Mouse (Mus musculus) kidney, embryonic 15.5 days (tissue): ENCODE measurements around the gene Slc48a1. TPM values are rescaled to one million over a fixed set of nuclear protein-coding genes. Genes with fewer than 3 reads are reported as not detected.

Experiments used
- ATAC-seq: fragments of 200-750 bp; cut with Nextera tagmentation; replicated peaks from 2 replicates; pipeline ENCODE4 v1.8.0; 2017; ENCODE audit warnings: moderate TSS enrichment; ENCODE audit not compliant: low FRiP score
- H3K27ac ChIP-seq: fragments of 300-500 bp; sonication (generic); 2 replicates; pipeline ENCODE4 v1.5.1; 2015; ENCODE audit warnings: mild to moderate bottlenecking, inconsistent platforms
- H3K27me3 ChIP-seq: fragments of 300-500 bp; sonication (generic); 2 replicates; pipeline ENCODE4 v1.6.1; 2015; ENCODE audit warnings: inconsistent platforms
- H3K36me3 ChIP-seq: fragments of 300-500 bp; sonication (generic); 2 replicates; pipeline ENCODE4 v1.6.1; 2015; ENCODE audit warnings: inconsistent platforms
- H3K4me1 ChIP-seq: fragments of 300-500 bp; sonication (generic); 2 replicates; pipeline ENCODE4 v1.6.1; 2015; ENCODE audit warnings: inconsistent platforms
- H3K4me2 ChIP-seq: fragments of 300-500 bp; sonication (generic); 2 replicates; pipeline ENCODE4 v1.6.1; 2015; ENCODE audit warnings: moderate library complexity, mild to moderate bottlenecking, inconsistent platforms
- H3K4me3 ChIP-seq: fragments of 300-500 bp; sonication (generic); replicated peaks from 2 replicates; pipeline ENCODE4 v1.5.1; 2015; ENCODE audit warnings: mild to moderate bottlenecking, inconsistent platforms
- H3K9ac ChIP-seq: fragments of 300-500 bp; sonication (generic); 2 replicates; pipeline ENCODE4 v1.6.1; 2015; ENCODE audit warnings: mild to moderate bottlenecking, inconsistent platforms
- H3K9me3 ChIP-seq: fragments of 300-500 bp; sonication (generic); replicated peaks from 2 replicates; pipeline ENCODE4 v1.6.1; 2016; ENCODE audit warnings: inconsistent platforms
- WGBS: fragments of 180-500 bp; shearing (Covaris S2); methylation state at CpG from one replicate; pipeline ENCODE4 v1.1.7; 2015; ENCODE audit warnings: mixed read lengths; 5-methylcytosine and 5-hydroxymethylcytosine counted together
- polyA plus RNA-seq: library from polyadenylated mRNA; unstranded; fragments of >200 nt; fragmentation: Nextera tagmentation; extraction: Ambion mirVana; gene quantifications from 2 replicates; pipeline ENCODE4 v1.2.1, GENCODE M21; 2015

The Slc48a1 gene
- polyA plus RNA-seq, 1 experiment from 2014 or later, result 58.8 TPM

DNA sequence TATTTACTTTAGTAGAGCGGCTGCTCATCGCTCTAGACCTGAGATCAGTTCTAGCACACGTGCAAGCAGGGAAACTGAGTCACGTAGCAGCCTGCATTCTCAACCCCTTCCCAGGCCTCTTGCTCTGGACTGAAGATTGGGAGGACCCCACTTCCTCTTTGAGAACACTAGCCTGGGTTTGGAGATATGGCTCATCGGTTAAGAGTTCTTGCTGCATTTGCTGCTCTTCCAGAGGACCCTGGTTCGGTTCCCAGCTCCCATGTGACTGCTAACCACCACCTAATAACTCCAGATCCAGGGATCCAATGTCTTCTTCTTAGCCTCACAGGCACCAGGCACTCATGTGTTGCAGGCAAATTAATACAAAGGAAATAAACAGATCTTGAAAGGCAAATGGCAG is 63.1 kb downstream of the Slc48a1 start:
- no peak for ATAC-seq
- H3K27me3 ChIP-seq, result no peaks in the 10 kb centered on the region
- no peaks in the 10 kb centered on the region for H3K9me3 ChIP-seq
- no peak overlapping the region for H3K9ac ChIP-seq
- peaks cover 61% of the 10 kb centered on the region for H3K4me1 ChIP-seq
- 94% methylated on average over 6 of the region's 6 CpGs for WGBS
- no peak overlapping the region for H3K4me2 ChIP-seq
- no peaks in the 10 kb centered on the region for H3K36me3 ChIP-seq
- no peak overlapping the region for H3K27ac ChIP-seq
- no peak overlapping the region for H3K4me3 ChIP-seq

DNA sequence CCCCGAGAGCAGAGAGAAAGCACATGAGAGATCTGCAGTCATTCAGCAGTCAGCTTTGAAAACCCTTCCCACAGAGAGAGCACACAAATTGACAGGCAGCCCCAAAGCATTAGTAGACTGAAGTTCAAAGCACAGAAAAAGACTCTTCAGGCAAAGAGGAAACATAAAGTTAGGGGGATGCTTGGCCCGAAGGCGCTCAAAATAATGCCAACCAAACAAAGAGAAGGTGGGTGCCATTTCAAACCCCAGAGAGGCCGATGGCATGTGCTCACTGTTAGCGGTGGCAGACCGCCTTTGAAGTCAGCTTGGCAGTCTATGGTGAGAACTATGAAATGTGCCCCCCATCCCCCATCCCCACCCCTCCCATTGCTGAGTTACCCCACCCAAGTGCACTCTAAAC is 63.7 kb downstream of the Slc48a1 start:
- Histone ChIP-seq H3K4me1 (peaks cover 54% of the 10 kb centered on the region), H3K9me3 (no peaks in the 10 kb centered on the region), H3K27me3 (no peaks in the 10 kb centered on the region), H3K4me3 (no peak overlapping the region), H3K36me3 (no peaks in the 10 kb centered on the region), H3K9ac (no peak overlapping the region), H3K27ac (no peak overlapping the region), H3K4me2 (no peak overlapping the region)
- no peak for ATAC-seq
- WGBS, result 89% methylated on average over 6 of the region's 6 CpGs

Other genes with a start within 250 kb of the Slc48a1 start
- gene Rpap3, start 72.7 kb upstream of the Slc48a1 start, polyA plus RNA-seq, result 29.5 and 33.8 TPM in 2 replicates
- gene Endou, start 47.2 kb upstream of the Slc48a1 start, polyA plus RNA-seq, result 0.36 and 0.85 TPM in 2 replicates
- 23.0 and 29.7 TPM in 2 replicates for gene Rapgef3, start 10.5 kb upstream of the Slc48a1 start, polyA plus RNA-seq
- 29.9 and 35.2 TPM in 2 replicates for gene Hdac7, start 66.0 kb downstream of the Slc48a1 start, polyA plus RNA-seq
- gene Vdr, start 132.1 kb downstream of the Slc48a1 start, polyA plus RNA-seq, result 6.5 and 7.2 TPM in 2 replicates
- 46.5 and 51.7 TPM in 2 replicates for gene Tmem106c, start 185.7 kb downstream of the Slc48a1 start, polyA plus RNA-seq
- 18.9 and 27.0 TPM in 2 replicates for gene Col2a1, start 226.2 kb downstream of the Slc48a1 start, polyA plus RNA-seq